Mouse (Mus musculus) bone marrow macrophage, adult 2 months (primary cell): ENCODE data around the gene Tmbim1.

Source experiments
- CTCF ChIP-seq: IDR thresholded peaks from 2 replicates; pipeline ENCODE4 v1.5.1; 2012; ENCODE audit warnings: low read depth, mild to moderate bottlenecking, low read length, moderate library complexity
- POLR2A ChIP-seq: IDR thresholded peaks from 2 replicates; pipeline ENCODE4 v1.6.1; 2012; ENCODE audit warnings: mild to moderate bottlenecking, low read depth, low read length, borderline replicate concordance

- TF ChIP-seq CTCF, result no peak
- no peak for TF ChIP-seq POLR2A
Observed at GRCm38 (mm10) chr1:74292331-74293020, 12.9 kb downstream of the Tmbim1 start.
